Mouse (Mus musculus) v-Abl transformed pro-B cells (cell line): ENCODE measurements around the gene Rps6ka1.

Experiments used
- in situ Hi-C, 2 experiments: fragments of 400-800 bp; cut with MboI; formaldehyde crosslinking; loops; one replicate each; pipeline ENCODE4 v1.15.1; 2025; ENCODE audit not compliant: unreplicated experiment in 2 of 2

The Rps6ka1 gene

GRCm38 (mm10) chr4:133830453-133830852, 57.1 kb downstream of the Rps6ka1 start:
- in situ Hi-C loops = loop anchor here in 1 of 2 experiments (25.0 kb wide), 1 partner anchor 518 kb away; no protein-coding TSS in a partner anchor

GRCm38 (mm10) chr4:133829281-133830070, 58.1 kb downstream of the Rps6ka1 start:
- in situ Hi-C loops = loop anchor here (5.0 to 25.0 kb wide), 3 partner anchors 167 to 517 kb away; no protein-coding TSS in a partner anchor

GRCm38 (mm10) chr4:133827887-133828794, 59.5 kb downstream of the Rps6ka1 start:
- in situ Hi-C loops = loop anchor here (5.0 to 25.0 kb wide), 3 partner anchors 166 to 516 kb away; no protein-coding TSS in a partner anchor

GRCm38 (mm10) chr4:133827354-133827753, 60.2 kb downstream of the Rps6ka1 start:
- in situ Hi-C loops = loop anchor here (5.0 to 25.0 kb wide), 3 partner anchors 165 to 515 kb away; no protein-coding TSS in a partner anchor

- in situ Hi-C loops = loop anchor here (5.0 to 25.0 kb wide), 3 partner anchors 163 to 513 kb away; no protein-coding TSS in a partner anchor
These were observed 61.9 kb downstream of the Rps6ka1 start for GRCm38 (mm10) chr4:133825731-133826130.

- in situ Hi-C loops = no loop called here
These were observed 66.6 kb downstream of the Rps6ka1 start for GRCm38 (mm10) chr4:133820806-133821560.

- in situ Hi-C loops = no loop called here
These were observed 67.4 kb downstream of the Rps6ka1 start for GRCm38 (mm10) chr4:133820166-133820565.

- in situ Hi-C loops = loop anchor here in 1 of 2 experiments (5.0 kb wide), 2 partner anchors 60 to 145 kb away; partner anchors contain the start of genes Arid1a and Pigv
These were observed 70.2 kb downstream of the Rps6ka1 start for GRCm38 (mm10) chr4:133817356-133817755.

GRCm38 (mm10) chr4:133816504-133816875, 71.1 kb downstream of the Rps6ka1 start:
- in situ Hi-C loops = loop anchor here in 1 of 2 experiments (5.0 kb wide), 2 partner anchors 59 to 144 kb away; partner anchors contain the start of genes Arid1a and Pigv

GRCm38 (mm10) chr4:133815635-133816503, 71.7 kb downstream of the Rps6ka1 start:
- in situ Hi-C loops = loop anchor here in 1 of 2 experiments (5.0 kb wide), 2 partner anchors 59 to 144 kb away; partner anchors contain the start of genes Arid1a and Pigv

GRCm38 (mm10) chr4:133814804-133815515, 72.6 kb downstream of the Rps6ka1 start:
- in situ Hi-C loops = loop anchor here (5.0 kb wide), 2 partner anchors 58 to 143 kb away; partner anchors contain the start of genes Arid1a (in 2 of the 2) and Pigv (in 1 of the 2)

- in situ Hi-C loops = loop anchor here in 1 of 2 experiments (5.0 kb wide), 1 partner anchor 57 kb away; the partner anchor contains the start of gene Arid1a
These were observed 73.4 kb downstream of the Rps6ka1 start for GRCm38 (mm10) chr4:133813992-133814803.

- in situ Hi-C loops = loop anchor here in 1 of 2 experiments (5.0 kb wide), 1 partner anchor 56 kb away; the partner anchor contains the start of gene Arid1a
These were observed 74.2 kb downstream of the Rps6ka1 start for GRCm38 (mm10) chr4:133813174-133813991.

GRCm38 (mm10) chr4:133804401-133805263, 83.0 kb downstream of the Rps6ka1 start:
- in situ Hi-C loops = no loop called here

GRCm38 (mm10) chr4:133800589-133800988, 87.0 kb downstream of the Rps6ka1 start:
- in situ Hi-C loops = no loop called here
